Mouse (Mus musculus): ENCODE data around the gene Nos3. TPM values are rescaled to one million over a fixed set of nuclear protein-coding genes. Genes with fewer than 3 reads are reported as not detected.
"Not testable (repeated sequence)": the region's sequence is repeated elsewhere in the genome, so short reads cannot be mapped to it uniquely, and the experiment has no call there.

Nos3 gene
- total and polyA plus RNA-seq, 3 experiments = 0.09 to 0.23 (median 0.22) TPM

- peak; percentile 54 for ATAC-seq (ENCODE audit: extremely low read depth, insufficient number of reproducible peaks, low FRiP score, poor library complexity, severe bottlenecking)
- no peak for TF ChIP-seq CTCF (IDR thresholded peaks at IDR 0.05; ENCODE audit: low read depth, low read length)
- no peak for TF ChIP-seq GATA1 (IDR thresholded peaks at IDR 0.05; ENCODE audit: borderline replicate concordance, low read length)
- DNase-seq (ENCODE audit: low spot score) = peak; percentile 89
- H3K36me3 ChIP-seq (replicated peaks) = peaks cover 2% of the 10 kb centered on the region
- H3K27me3 ChIP-seq (ENCODE audit: insufficient read depth, low read length) = peaks cover 20% of the 10 kb centered on the region
- H3K4me1 ChIP-seq (ENCODE audit: insufficient read depth, low read depth, low read length) = peaks cover 75% of the 10 kb centered on the region
- H3K9me3 ChIP-seq (replicated peaks) = peaks cover 13% of the 10 kb centered on the region
- H3K4me3 ChIP-seq (ENCODE audit: low read depth, low read length) = peak overlapping the region; percentile 42; the same call in 1 of the 2 replicates
Observed at GRCm38 (mm10) chr5:24389011-24389657, 24.5 kb downstream of the Nos3 start.

DNA sequence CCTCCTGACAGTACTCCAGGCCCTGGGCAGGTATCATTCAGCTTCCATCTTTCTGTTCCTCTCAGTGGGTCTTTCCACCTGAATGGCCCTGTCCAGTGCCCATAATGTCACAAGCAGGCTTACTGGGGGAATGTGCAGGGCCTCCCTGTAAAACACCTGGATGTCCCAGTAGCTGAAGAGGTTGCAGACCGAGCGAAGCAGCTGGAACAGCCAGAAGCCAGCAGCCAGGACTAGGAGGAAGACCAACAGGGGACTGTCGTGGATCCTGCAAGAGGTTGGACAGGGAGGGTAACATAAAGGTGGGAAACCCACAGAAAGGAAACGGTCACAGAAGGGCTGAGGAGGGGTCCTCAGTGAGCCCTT is 25.0 kb downstream of the Nos3 start:
- DNase-seq (ENCODE audit: low spot score) (no peak), ATAC-seq (ENCODE audit: extremely low read depth, insufficient number of reproducible peaks, low FRiP score, poor library complexity, severe bottlenecking) (no peak)
- peaks cover 20% of the 10 kb centered on the region for H3K27me3 ChIP-seq (ENCODE audit: insufficient read depth, low read length)
- H3K36me3 ChIP-seq (replicated peaks) = peaks cover 2% of the 10 kb centered on the region
- H3K4me1 ChIP-seq (ENCODE audit: insufficient read depth, low read depth, low read length) = peaks cover 71% of the 10 kb centered on the region
- H3K4me3 ChIP-seq (ENCODE audit: low read depth, low read length) = peak overlapping the region; percentile 42; the same call in 1 of the 2 replicates
- TF ChIP-seq POLR2AphosphoS5 (IDR thresholded peaks at IDR 0.05; ENCODE audit: insufficient replicate concordance, low read depth, low read length) (no peak), GATA2 (IDR thresholded peaks at IDR 0.05; ENCODE audit: borderline replicate concordance, low read depth, low read length) (no peak), CTCF (IDR thresholded peaks at IDR 0.05; ENCODE audit: low read depth, low read length) (no peak), GATA1 (IDR thresholded peaks at IDR 0.05; ENCODE audit: borderline replicate concordance, low read length) (no peak), TAL1 (conservative IDR thresholded peaks at IDR 0.05; ENCODE audit: low read depth, low read length) (no peak)
- peaks cover 13% of the 10 kb centered on the region for H3K9me3 ChIP-seq (replicated peaks)

GRCm38 (mm10) chr5:24391864-24392263 is 27.3 kb downstream of the Nos3 start, which contains the start of gene Atg9b:
TSS of gene Atg9b (minus strand) at chr5:24392143.
- Histone ChIP-seq H3K27me3 (ENCODE audit: insufficient read depth, low read length) (peaks cover 15% of the 10 kb centered on the region), H3K4me1 (ENCODE audit: insufficient read depth, low read depth, low read length) (peaks cover 70% of the 10 kb centered on the region), H3K36me3 (replicated peaks) (peaks cover 10% of the 10 kb centered on the region), H3K9me3 (replicated peaks) (peaks cover 13% of the 10 kb centered on the region), H3K4me3 (ENCODE audit: low read depth, low read length) (no peak within 1 kb of the TSS)
- DNase-seq (ENCODE audit: low spot score) (no peak), ATAC-seq (ENCODE audit: extremely low read depth, insufficient number of reproducible peaks, low FRiP score, poor library complexity, severe bottlenecking) (no peak)
- TF ChIP-seq GATA2 (IDR thresholded peaks at IDR 0.05; ENCODE audit: borderline replicate concordance, low read depth, low read length) = no peak
- no peak for TF ChIP-seq TAL1 (conservative IDR thresholded peaks at IDR 0.05; ENCODE audit: low read depth, low read length)
- TF ChIP-seq POLR2AphosphoS5 (IDR thresholded peaks at IDR 0.05; ENCODE audit: insufficient replicate concordance, low read depth, low read length) = no peak
- no peak for TF ChIP-seq GATA1 (IDR thresholded peaks at IDR 0.05; ENCODE audit: borderline replicate concordance, low read length)

DNA sequence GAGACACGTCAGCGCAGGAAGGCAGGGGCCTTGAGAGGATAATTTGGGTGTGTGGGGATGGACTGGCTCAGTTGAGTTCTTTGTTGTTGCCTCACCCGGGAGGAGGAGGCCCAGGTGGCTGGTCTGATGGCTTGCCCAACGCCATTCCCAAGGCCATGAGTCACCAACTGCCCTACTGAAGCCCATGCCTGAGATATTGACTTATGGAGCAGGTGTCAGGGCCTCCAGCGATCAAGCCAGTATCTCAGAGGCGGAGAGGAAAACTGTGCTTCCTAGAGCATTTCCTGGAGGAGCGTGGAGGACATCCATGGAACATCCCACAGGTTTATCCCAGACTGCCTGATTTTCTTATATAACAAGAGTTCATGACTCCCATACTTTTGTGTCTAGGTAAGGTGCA is 28.1 kb downstream of the Nos3 start:
- ATAC-seq (ENCODE audit: extremely low read depth, insufficient number of reproducible peaks, low FRiP score, poor library complexity, severe bottlenecking) = no peak
- peaks cover 68% of the 10 kb centered on the region for H3K4me1 ChIP-seq (ENCODE audit: insufficient read depth, low read depth, low read length)
- DNase-seq (ENCODE audit: low spot score) = no peak
- H3K27me3 ChIP-seq (ENCODE audit: insufficient read depth, low read length) = peaks cover 7% of the 10 kb centered on the region; the same call in 1 of the 2 replicates
- no peak overlapping the region for H3K4me3 ChIP-seq (ENCODE audit: low read depth, low read length)
- TF ChIP-seq GATA2 (IDR thresholded peaks at IDR 0.05; ENCODE audit: borderline replicate concordance, low read depth, low read length) (no peak), TAL1 (conservative IDR thresholded peaks at IDR 0.05; ENCODE audit: low read depth, low read length) (no peak), POLR2AphosphoS5 (IDR thresholded peaks at IDR 0.05; ENCODE audit: insufficient replicate concordance, low read depth, low read length) (no peak), GATA1 (IDR thresholded peaks at IDR 0.05; ENCODE audit: borderline replicate concordance, low read length) (no peak), CTCF (IDR thresholded peaks at IDR 0.05; ENCODE audit: low read depth, low read length) (no peak)
- peaks cover 15% of the 10 kb centered on the region for H3K36me3 ChIP-seq (replicated peaks)
- peaks cover 7% of the 10 kb centered on the region for H3K9me3 ChIP-seq (replicated peaks)

- DNase-seq (ENCODE audit: low spot score) (peak; percentile 76), ATAC-seq (ENCODE audit: extremely low read depth, insufficient number of reproducible peaks, low FRiP score, poor library complexity, severe bottlenecking) (peak; percentile 9; the same call in 1 of the 2 replicates)
- H3K4me1 ChIP-seq (ENCODE audit: insufficient read depth, low read depth, low read length) = peaks cover 66% of the 10 kb centered on the region
- no peak for TF ChIP-seq GATA1 (IDR thresholded peaks at IDR 0.05; ENCODE audit: borderline replicate concordance, low read length)
- TF ChIP-seq CTCF (IDR thresholded peaks at IDR 0.05; ENCODE audit: low read depth, low read length) = peak; percentile 86
- peak within 1 kb of the TSS; percentile 76 for H3K4me3 ChIP-seq (ENCODE audit: low read depth, low read length)
- H3K36me3 ChIP-seq (replicated peaks) = peaks cover 22% of the 10 kb centered on the region
- no peaks in the 10 kb centered on the region for H3K9me3 ChIP-seq (replicated peaks)
- H3K27me3 ChIP-seq (ENCODE audit: insufficient read depth, low read length) = no peaks in the 10 kb centered on the region
Observed at GRCm38 (mm10) chr5:24393392-24393997, 28.9 kb downstream of the Nos3 start, which contains the start of gene Abcb8. TSS of gene Abcb8 (plus strand) at chr5:24393663.

DNA sequence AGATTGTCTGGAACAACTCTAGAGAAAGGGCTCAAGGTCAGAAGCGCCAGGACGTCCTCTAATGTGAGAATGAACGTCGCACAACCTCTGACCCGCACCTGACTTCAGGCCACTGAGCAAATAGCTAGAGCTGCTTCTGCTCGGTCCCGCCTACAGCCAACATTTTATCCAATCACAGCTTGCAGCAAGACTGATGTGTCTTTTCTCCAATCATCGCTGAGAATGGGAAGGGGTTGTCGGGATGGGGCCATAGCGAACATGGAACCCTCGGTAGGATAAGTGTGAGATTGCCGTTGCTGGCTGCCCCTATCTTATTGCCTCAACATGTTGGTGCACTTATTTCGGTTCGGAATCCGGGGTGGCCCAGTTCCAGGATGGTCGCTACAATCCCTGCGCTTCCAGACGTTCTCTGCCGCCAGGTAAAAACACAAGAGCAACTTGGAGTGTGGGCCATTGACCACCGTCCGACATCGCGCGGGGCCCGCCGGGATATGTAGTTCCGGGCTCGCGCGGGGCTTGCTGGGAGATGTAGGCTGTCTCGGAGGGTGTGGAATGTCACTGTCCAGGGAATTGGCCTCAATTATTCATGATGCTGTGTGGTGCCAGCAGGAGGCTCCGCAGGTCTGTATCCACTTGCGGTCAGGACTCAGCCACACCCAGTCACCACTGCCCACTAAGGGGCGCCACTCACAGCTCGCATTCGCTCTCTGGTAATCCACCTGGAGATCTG is 29.7 kb downstream of the Nos3 start:
- DNase-seq (ENCODE audit: low spot score) (peak; percentile 99), ATAC-seq (ENCODE audit: extremely low read depth, insufficient number of reproducible peaks, low FRiP score, poor library complexity, severe bottlenecking) (peak; percentile 89)
- no peak for TF ChIP-seq GATA1 (IDR thresholded peaks at IDR 0.05; ENCODE audit: borderline replicate concordance, low read length)
- TF ChIP-seq CTCF (IDR thresholded peaks at IDR 0.05; ENCODE audit: low read depth, low read length) = no peak
- TF ChIP-seq GATA2 (IDR thresholded peaks at IDR 0.05; ENCODE audit: borderline replicate concordance, low read depth, low read length) = no peak
- TF ChIP-seq TAL1 (conservative IDR thresholded peaks at IDR 0.05; ENCODE audit: low read depth, low read length) = no peak
- TF ChIP-seq POLR2AphosphoS5 (IDR thresholded peaks at IDR 0.05; ENCODE audit: insufficient replicate concordance, low read depth, low read length) = no peak
- peak overlapping the region; percentile 76 for H3K4me3 ChIP-seq (ENCODE audit: low read depth, low read length)
- peaks cover 58% of the 10 kb centered on the region for H3K4me1 ChIP-seq (ENCODE audit: insufficient read depth, low read depth, low read length)
- H3K9me3 ChIP-seq (replicated peaks) = no peaks in the 10 kb centered on the region
- H3K36me3 ChIP-seq (replicated peaks) = peaks cover 29% of the 10 kb centered on the region
- H3K27me3 ChIP-seq (ENCODE audit: insufficient read depth, low read length) = no peaks in the 10 kb centered on the region

DNA sequence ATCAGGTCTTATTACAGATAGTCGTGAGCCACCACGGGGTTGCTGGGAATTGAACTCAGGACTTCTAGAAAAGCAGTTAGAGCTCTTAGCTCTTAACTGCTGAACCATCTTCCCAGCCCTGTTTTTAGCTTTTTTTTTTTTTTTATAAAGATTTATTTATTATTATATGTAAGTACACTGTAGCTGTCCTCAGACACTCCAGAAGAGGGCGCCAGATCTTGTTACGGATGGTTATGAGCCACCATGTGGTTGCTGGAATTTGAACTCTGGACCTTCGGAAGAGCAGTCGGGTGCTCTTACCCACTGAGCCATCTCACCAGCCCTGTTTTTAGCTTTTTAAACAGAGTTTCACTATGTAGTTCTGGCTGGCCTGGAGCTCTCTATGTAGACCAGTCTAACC is 31.6 kb downstream of the Nos3 start:
- H3K27me3 ChIP-seq (ENCODE audit: insufficient read depth, low read length); DNase-seq (ENCODE audit: low spot score); ATAC-seq (ENCODE audit: extremely low read depth, insufficient number of reproducible peaks, low FRiP score, poor library complexity, severe bottlenecking): not testable (repeated sequence)

More for the DNA sequence above, 31.6 kb downstream of the Nos3 start:
- H3K9me3 ChIP-seq (replicated peaks); H3K4me3 ChIP-seq (ENCODE audit: low read depth, low read length): not testable (repeated sequence)
- peaks cover 44% of the 10 kb centered on the region for H3K4me1 ChIP-seq (ENCODE audit: insufficient read depth, low read depth, low read length)
- H3K36me3 ChIP-seq (replicated peaks) = peaks cover 47% of the 10 kb centered on the region
